Mouse (Mus musculus) limb, embryonic 14.5 days (tissue): Measurements from ENCODE around the gene Nos1ap. TPM values are rescaled to one million over a fixed set of nuclear protein-coding genes. Genes with fewer than 3 reads are reported as not detected.

Source experiments
- ATAC-seq: fragments of 200-750 bp; cut with Nextera tagmentation; 2 replicates; pipeline ENCODE4 v1.8.0; 2017; ENCODE audit warnings: low read depth, moderate number of reproducible peaks, moderate TSS enrichment; ENCODE audit not compliant: low FRiP score
- DNase-seq: peaks from one replicate; pipeline ENCODE4 v3.0.0-alpha.2; 2015; ENCODE audit warnings: low spot score
- H3K27ac ChIP-seq: fragments of 300-500 bp; sonication (generic); replicated peaks from 2 replicates; pipeline ENCODE4 v1.5.1; 2014; ENCODE audit warnings: low read depth, mild to moderate bottlenecking, low read length, moderate library complexity, mixed read lengths
- H3K27me3 ChIP-seq: fragments of 300-500 bp; sonication (generic); 2 replicates; pipeline ENCODE4 v1.6.1; 2014; ENCODE audit warnings: low read length, mixed read lengths; ENCODE audit not compliant: control insufficient read depth, insufficient read depth
- H3K36me3 ChIP-seq: fragments of 300-500 bp; sonication (generic); 2 replicates; pipeline ENCODE4 v1.6.1; 2014; ENCODE audit warnings: mild to moderate bottlenecking, low read length, moderate library complexity, mixed read lengths; ENCODE audit not compliant: control insufficient read depth, insufficient read depth
- H3K4me1 ChIP-seq: fragments of 300-500 bp; sonication (generic); 2 replicates; pipeline ENCODE4 v1.6.1; 2014; ENCODE audit warnings: antibody characterized with exemption, low read length, mixed read lengths; ENCODE audit not compliant: control insufficient read depth, insufficient read depth
- H3K4me2 ChIP-seq: fragments of 300-500 bp; sonication (generic); replicated peaks from 2 replicates; pipeline ENCODE4 v1.6.1; 2014; ENCODE audit warnings: low read depth, mild to moderate bottlenecking, low read length, moderate library complexity; ENCODE audit not compliant: severe bottlenecking
- H3K4me3 ChIP-seq: fragments of 300-500 bp; sonication (generic); replicated peaks from 2 replicates; pipeline ENCODE4 v1.5.1; 2014; ENCODE audit warnings: low read length
- H3K9ac ChIP-seq: fragments of 300-500 bp; sonication (generic); 2 replicates; pipeline ENCODE4 v1.6.1; 2014; ENCODE audit warnings: mild to moderate bottlenecking, low read depth, low read length, moderate library complexity; ENCODE audit not compliant: severe bottlenecking
- H3K9me3 ChIP-seq: fragments of 300-500 bp; sonication (generic); 2 replicates; pipeline ENCODE4 v1.6.1; 2016; ENCODE audit warnings: low read length; ENCODE audit not compliant: control insufficient read depth
- POLR2A ChIP-seq: fragments of 200-500 bp; IDR thresholded peaks from 2 replicates; pipeline ENCODE4 v1.8.0; 2012; ENCODE audit warnings: inconsistent platforms, mild to moderate bottlenecking, moderate library complexity, borderline replicate concordance; ENCODE audit not compliant: insufficient read depth, insufficient read length; ENCODE audit errors: extremely low read depth
- WGBS: fragments of 180-500 bp; shearing (Covaris S2); extraction: QIAGEN DNeasy Blood & Tissue Kit; methylation state at CpG from one replicate; pipeline ENCODE4 v1.1.7; 2014; 5-methylcytosine and 5-hydroxymethylcytosine counted together
- polyA plus RNA-seq, 2 experiments: library from polyadenylated mRNA; depleted of rRNA in 1 of 2; stranded (reverse) in 1 of 2; unstranded in 1 of 2; fragments of >200 nt; fragmentation: Nextera tagmentation in 1 of 2; extraction: Ambion mirVana in 1 of 2; gene quantifications; 2 replicates each; pipeline versions ENCODE4 v1.2.1 to v1.2.3; 2012 to 2014

Gene Nos1ap
- polyA plus RNA-seq, 2 experiments = 10.2 to 11.6 TPM

DNA sequence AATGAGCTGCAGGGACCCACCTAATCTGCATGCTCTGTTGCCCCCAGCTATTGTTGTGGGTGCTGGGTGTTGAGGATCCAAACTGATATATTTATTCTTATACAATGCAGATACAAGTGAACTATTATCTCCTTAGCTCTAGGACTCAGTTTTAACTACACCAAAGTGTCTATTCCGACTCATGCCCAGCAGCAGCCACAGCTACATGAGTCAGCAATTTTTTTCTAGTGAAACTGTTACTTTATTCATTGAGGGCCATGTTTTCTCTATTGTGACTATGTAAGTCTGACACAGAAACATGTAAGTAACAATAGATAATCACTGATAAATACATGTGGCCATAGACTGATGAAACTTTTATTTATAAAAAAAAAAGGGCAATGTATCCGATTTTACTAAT is 184.5 kb downstream of the Nos1ap start:
- ATAC-seq (no peak), DNase-seq (no peak)
- no peaks in the 10 kb centered on the region for H3K4me1 ChIP-seq
- no peak for TF ChIP-seq POLR2A
- no peak overlapping the region for H3K27ac ChIP-seq
- H3K9me3 ChIP-seq = no peaks in the 10 kb centered on the region
- no peak overlapping the region for H3K4me2 ChIP-seq
- no peaks in the 10 kb centered on the region for H3K27me3 ChIP-seq
- H3K9ac ChIP-seq = no peak overlapping the region
- no peak overlapping the region for H3K4me3 ChIP-seq
- H3K36me3 ChIP-seq = no peaks in the 10 kb centered on the region
- 78% methylated on average over 2 of the region's 2 CpGs for WGBS

GRCm38 (mm10) chr1:170402682-170403081 is 187.0 kb downstream of the Nos1ap start:
- TF ChIP-seq POLR2A = no peak
- WGBS = 58% methylated on average over 4 of the region's 4 CpGs
- H3K4me2 ChIP-seq = no peak overlapping the region

GRCm38 (mm10) chr1:170398866-170399265 is 190.8 kb downstream of the Nos1ap start:
- H3K27ac ChIP-seq = no peak overlapping the region
- TF ChIP-seq POLR2A = no peak
- ATAC-seq = no peak
- no peaks in the 10 kb centered on the region for H3K4me1 ChIP-seq
- no peaks in the 10 kb centered on the region for H3K9me3 ChIP-seq
- H3K4me3 ChIP-seq = no peak overlapping the region
- DNase-seq = no peak
- no peaks in the 10 kb centered on the region for H3K36me3 ChIP-seq
- H3K4me2 ChIP-seq = no peak overlapping the region
- H3K27me3 ChIP-seq = no peaks in the 10 kb centered on the region
- no peak overlapping the region for H3K9ac ChIP-seq
- WGBS = 94% methylated on average over 4 of the region's 4 CpGs

More at GRCm38 (mm10) chr1:170402682-170403081, 187.0 kb downstream of the Nos1ap start:
- H3K9ac ChIP-seq = no peak overlapping the region
- H3K27me3 ChIP-seq = no peaks in the 10 kb centered on the region
- no peak overlapping the region for H3K4me3 ChIP-seq
- H3K36me3 ChIP-seq = no peaks in the 10 kb centered on the region
- no peaks in the 10 kb centered on the region for H3K4me1 ChIP-seq
- ATAC-seq = no peak
- no peaks in the 10 kb centered on the region for H3K9me3 ChIP-seq
- H3K27ac ChIP-seq = no peak overlapping the region
- no peak for DNase-seq

DNA sequence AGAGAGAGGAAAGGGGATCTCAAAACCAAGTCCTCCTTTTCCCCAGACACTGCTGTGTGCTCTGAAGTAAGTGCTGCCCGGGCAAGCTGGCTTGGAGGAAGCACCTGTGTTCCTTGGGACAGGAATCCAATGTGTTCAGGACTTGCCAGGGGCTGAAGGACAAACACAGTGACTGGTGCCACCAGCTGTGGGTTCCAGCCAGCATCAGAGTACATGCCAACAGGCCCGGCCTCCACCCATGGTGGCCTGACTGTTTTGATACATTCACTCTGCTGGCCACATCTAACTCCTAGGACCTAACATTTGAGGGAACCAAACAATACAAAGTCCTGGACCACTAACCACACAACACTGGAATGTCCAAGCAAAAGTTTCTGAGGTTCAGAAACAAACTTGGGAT is 194.6 kb downstream of the Nos1ap start:
- Histone ChIP-seq H3K27ac (no peak overlapping the region), H3K4me2 (no peak overlapping the region), H3K9me3 (no peaks in the 10 kb centered on the region), H3K36me3 (no peaks in the 10 kb centered on the region), H3K27me3 (no peaks in the 10 kb centered on the region), H3K4me3 (no peak overlapping the region), H3K4me1 (no peaks in the 10 kb centered on the region), H3K9ac (no peak overlapping the region)
- ATAC-seq = no peak
- no peak for DNase-seq
- no peak for TF ChIP-seq POLR2A
- WGBS = 72% methylated on average over 2 of the region's 2 CpGs

DNA sequence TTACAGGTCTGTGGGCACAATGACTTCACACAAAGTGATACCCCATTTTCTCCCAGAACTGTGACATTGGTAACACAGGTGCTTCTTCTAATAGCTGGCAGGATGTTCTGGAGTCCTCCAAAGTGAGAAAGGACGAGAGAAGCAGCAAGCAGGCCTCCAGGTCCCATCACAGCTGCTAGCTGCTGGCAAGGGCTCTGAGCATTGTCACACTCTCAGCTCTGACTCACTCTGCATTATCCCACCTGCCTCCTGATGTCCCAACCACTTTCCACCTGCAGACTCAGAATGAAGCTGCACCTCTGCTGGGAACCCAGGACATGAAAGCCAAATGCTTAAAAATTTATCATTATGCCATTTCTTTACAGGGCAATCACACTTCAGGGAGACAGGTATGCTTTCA is 195.0 kb downstream of the Nos1ap start:
- no peak for ATAC-seq
- 50% methylated on average over 1 of the region's 1 CpGs for WGBS
- no peak for TF ChIP-seq POLR2A
- H3K9ac ChIP-seq = no peak overlapping the region
- no peak overlapping the region for H3K27ac ChIP-seq
- no peak overlapping the region for H3K4me2 ChIP-seq
- H3K27me3 ChIP-seq = no peaks in the 10 kb centered on the region
- DNase-seq = no peak
- H3K4me3 ChIP-seq = no peak overlapping the region
- no peaks in the 10 kb centered on the region for H3K4me1 ChIP-seq
- H3K9me3 ChIP-seq = no peaks in the 10 kb centered on the region
- no peaks in the 10 kb centered on the region for H3K36me3 ChIP-seq
